Mouse (Mus musculus) ES-Bruce4 (cell line): ENCODE measurements at regions not wholly inside any gene's neighbourhood (a gene's known extent, or its start where the extent isn't known, plus 50 kb on each side); places are given as distances from the start of the nearest gene placed in this dataset.

ENCODE experiments used
- CTCF ChIP-seq: IDR thresholded peaks from one replicate; pipeline ENCODE4 v1.8.1; 2011; ENCODE audit warnings: low read depth, low read length
- EP300 ChIP-seq: IDR thresholded peaks from 2 replicates; pipeline ENCODE4 v1.6.1; 2011; ENCODE audit warnings: low read depth, low read length; ENCODE audit not compliant: insufficient read depth
- POLR2A ChIP-seq: IDR thresholded peaks from one replicate; pipeline ENCODE4 v1.8.1; 2011; ENCODE audit warnings: low read length; ENCODE audit not compliant: insufficient read depth

DNA sequence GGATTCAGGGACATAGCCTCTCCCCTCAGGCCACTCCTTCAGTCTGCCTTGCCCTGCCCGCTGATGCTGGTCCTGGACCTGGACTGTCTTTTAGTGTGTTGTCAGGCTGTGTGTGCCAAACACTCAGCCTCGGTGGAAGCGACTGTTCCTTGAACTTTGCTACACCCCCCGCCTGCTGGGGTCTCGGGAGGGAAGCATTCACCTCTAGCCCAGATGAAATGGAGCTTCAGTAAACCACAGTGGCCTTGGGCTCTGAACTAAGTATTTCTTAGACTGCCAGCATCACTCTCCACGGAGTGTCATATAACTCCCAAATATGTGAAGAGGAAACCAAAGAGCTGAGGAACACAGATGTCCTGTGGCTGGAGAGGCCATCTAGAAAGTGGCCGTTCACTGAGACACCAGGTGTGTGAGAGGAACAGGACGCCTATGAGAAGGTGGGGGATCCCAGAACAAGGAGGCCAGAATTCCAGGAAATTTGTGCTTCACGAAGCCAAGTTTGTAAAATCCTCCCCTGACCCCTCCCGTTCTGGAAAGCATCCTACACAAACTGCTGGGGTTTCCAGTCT lies 170.2 kb downstream of the Zfp36l1 start:
- no peak for TF ChIP-seq CTCF
- no peak for TF ChIP-seq POLR2A
- no peak for TF ChIP-seq EP300
